Mouse (Mus musculus) erythroblast, adult 5-6 weeks (primary cell): ENCODE data around the gene Eif2ak1. TPM values are rescaled to one million over a fixed set of nuclear protein-coding genes. Genes with fewer than 3 reads are reported as not detected.

Experiments used
- ATAC-seq: replicated peaks from 2 replicates; pipeline ENCODE4 v1.8.0; 2016; ENCODE audit warnings: moderate number of reproducible peaks, mild to moderate bottlenecking, moderate TSS enrichment, inconsistent platforms; ENCODE audit not compliant: poor library complexity, low FRiP score, severe bottlenecking
- total RNA-seq, 2 experiments: library from RNA; stranded (forward) in 1 of 2; stranded (reverse) in 1 of 2; fragments of 150-400 nt in 1 of 2; fragments of 200-764, 138-1000 nt in 1 of 2; gene quantifications; 2 replicates each; pipeline versions ENCODE4 v1.2.3 to v1.2.4; 2015 to 2017; ENCODE audit warnings: low replicate concordance in 2 of 2

Gene Eif2ak1
- total RNA-seq, 2 experiments from 2014 or later: 338 to 827 TPM

DNA sequence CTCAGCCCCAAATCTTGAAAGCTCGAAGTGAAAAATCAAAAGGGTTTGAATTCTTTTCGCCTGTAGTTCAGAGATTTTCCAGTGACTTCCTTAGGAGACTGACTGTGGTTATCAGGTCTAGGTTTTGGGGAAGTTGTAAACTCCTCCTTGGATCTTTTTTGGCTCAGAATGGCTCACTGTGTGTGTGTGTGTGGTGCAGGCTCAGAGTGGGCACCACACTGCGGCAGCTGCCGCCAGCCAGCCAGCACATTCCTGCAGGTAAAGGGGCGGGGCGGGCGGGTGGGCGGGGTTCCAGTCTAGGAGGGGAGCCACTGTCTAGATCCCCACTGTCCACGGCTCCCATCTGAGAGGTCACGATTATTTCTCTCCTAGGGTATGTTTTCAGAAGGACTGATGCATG, 124.0 kb downstream of the Eif2ak1 start:
- no peak for ATAC-seq

GRCm38 (mm10) chr5:143943231-143944125, 125.9 kb downstream of the Eif2ak1 start:
- no peak for ATAC-seq

DNA sequence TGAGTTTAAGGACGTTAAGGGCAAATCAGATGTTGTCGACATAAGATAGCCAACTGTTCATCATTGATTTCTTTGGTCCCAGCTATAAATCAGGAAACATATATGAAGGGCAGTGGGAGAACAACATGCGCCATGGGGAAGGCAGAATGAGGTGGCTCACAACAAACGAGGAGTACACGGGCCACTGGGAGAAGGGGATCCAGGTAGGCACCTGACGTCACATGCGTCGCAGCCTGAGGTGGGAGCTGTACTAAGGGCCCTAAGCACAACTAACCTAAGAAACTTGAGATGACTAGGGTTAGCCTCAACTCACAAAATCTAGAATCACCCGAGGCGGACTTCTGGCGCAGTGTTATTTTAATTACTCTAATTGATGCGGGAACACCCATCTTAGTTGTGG, 130.8 kb downstream of the Eif2ak1 start:
- ATAC-seq: no peak

DNA sequence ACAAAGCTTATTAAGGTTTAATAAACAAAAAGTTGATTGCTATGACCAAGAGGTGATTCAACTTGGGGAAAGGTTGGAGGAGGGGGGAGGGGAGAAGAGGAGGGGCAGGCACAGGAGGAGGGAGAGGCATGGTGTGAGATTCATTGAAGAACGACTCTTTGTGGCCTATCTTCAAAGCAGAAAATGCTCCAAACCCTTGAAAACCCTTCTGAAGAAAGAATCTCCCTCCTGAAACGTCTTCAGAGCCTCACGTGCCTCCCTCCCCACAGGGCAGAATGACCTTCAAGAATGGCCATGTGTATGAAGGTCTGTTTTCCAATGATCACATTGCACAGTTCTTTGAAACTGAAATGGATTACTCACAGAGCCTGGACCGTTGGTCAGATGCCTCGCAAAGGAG, 132.4 kb downstream of the Eif2ak1 start:
- ATAC-seq: no peak

Other genes with a start within 250 kb of the Eif2ak1 start
- 105 and 106 TPM in 2 replicates for gene Cyth3, start 195.3 kb upstream of the Eif2ak1 start, total RNA-seq (2015; ENCODE audit: low replicate concordance)
- 145 and 205 TPM in 2 replicates for gene Cyth3, start 195.3 kb upstream of the Eif2ak1 start, total RNA-seq (2017; ENCODE audit: low replicate concordance)
- gene Usp42, start 85.5 kb upstream of the Eif2ak1 start, total RNA-seq (2015; ENCODE audit: low replicate concordance): 6.1 and 9.6 TPM in 2 replicates
- 3.6 and 17.0 TPM in 2 replicates for gene Usp42, start 85.5 kb upstream of the Eif2ak1 start, total RNA-seq (2017; ENCODE audit: low replicate concordance)
- gene Ankrd61, start 79.9 kb downstream of the Eif2ak1 start, total RNA-seq (2015; ENCODE audit: low replicate concordance): not detected in 2 replicates
- 2.9 and 10.7 TPM in 2 replicates for gene Ankrd61, start 79.9 kb downstream of the Eif2ak1 start, total RNA-seq (2017; ENCODE audit: low replicate concordance)
- gene Aimp2, start 92.1 kb downstream of the Eif2ak1 start, total RNA-seq (2015; ENCODE audit: low replicate concordance): 15.7 and 20.4 TPM in 2 replicates
- gene Aimp2, start 92.1 kb downstream of the Eif2ak1 start, total RNA-seq (2017; ENCODE audit: low replicate concordance): 14.6 and 25.8 TPM in 2 replicates
- gene Pms2, start 92.2 kb downstream of the Eif2ak1 start, total RNA-seq (2015; ENCODE audit: low replicate concordance): 2.5 and 6.1 TPM in 2 replicates
- 14.8 and 17.8 TPM in 2 replicates for gene Pms2, start 92.2 kb downstream of the Eif2ak1 start, total RNA-seq (2017; ENCODE audit: low replicate concordance)
- not detected in 2 replicates for gene Gm42421, start 110.4 kb downstream of the Eif2ak1 start, total RNA-seq (2015; ENCODE audit: low replicate concordance)
- 6.0 TPM in 1 of 2 replicates, not detected in the other for gene Gm42421, start 110.4 kb downstream of the Eif2ak1 start, total RNA-seq (2017; ENCODE audit: low replicate concordance)
- 4.4 TPM in 1 of 2 replicates, not detected in the other for gene Rsph10b, start 115.2 kb downstream of the Eif2ak1 start, total RNA-seq (2015; ENCODE audit: low replicate concordance)
- 3.8 and 7.0 TPM in 2 replicates for gene Rsph10b, start 115.2 kb downstream of the Eif2ak1 start, total RNA-seq (2017; ENCODE audit: low replicate concordance)
- 24.9 and 37.7 TPM in 2 replicates for gene Ccz1, start 197.1 kb downstream of the Eif2ak1 start, total RNA-seq (2015; ENCODE audit: low replicate concordance)
- gene Ccz1, start 197.1 kb downstream of the Eif2ak1 start, total RNA-seq (2017; ENCODE audit: low replicate concordance): 25.3 and 38.5 TPM in 2 replicates
- not detected in 2 replicates for gene Ocm, start 208.9 kb downstream of the Eif2ak1 start, total RNA-seq (2015; ENCODE audit: low replicate concordance)
- not detected in 2 replicates for gene Ocm, start 208.9 kb downstream of the Eif2ak1 start, total RNA-seq (2017; ENCODE audit: low replicate concordance)